Mouse (Mus musculus): Measurements from ENCODE around the gene Vgf. TPM values are rescaled to one million over a fixed set of nuclear protein-coding genes. Genes with fewer than 3 reads are reported as not detected.

Vgf gene
- polyA plus RNA-seq, 1 experiment, result not detected

DNA sequence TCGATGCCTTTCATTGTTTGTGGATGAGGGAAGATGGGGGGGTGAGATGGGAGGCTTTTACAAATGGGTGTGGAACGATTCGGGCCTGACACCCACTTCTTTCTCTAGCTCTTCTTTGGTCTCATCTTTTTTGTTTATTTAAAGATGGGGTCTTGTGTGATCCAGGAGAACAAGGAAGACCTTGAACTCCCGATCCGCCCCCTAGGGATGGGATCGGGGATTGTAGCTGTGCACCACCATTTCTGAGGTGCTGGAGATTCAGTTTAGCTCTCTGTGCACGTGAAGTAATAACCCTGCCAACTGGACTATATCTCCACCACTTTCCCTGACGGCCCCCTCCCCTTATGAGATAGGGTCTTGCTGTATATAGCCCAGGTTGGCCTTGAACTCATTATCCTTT is 39.7 kb downstream of the Vgf start:
- Histone ChIP-seq H3K36me3 (ENCODE audit: control insufficient read depth, insufficient read depth, low read length) (no peaks in the 10 kb centered on the region), H3K27ac (ENCODE audit: insufficient read depth, low read length) (no peak overlapping the region), H3K4me1 (ENCODE audit: control insufficient read depth, insufficient read depth, insufficient read length) (no peaks in the 10 kb centered on the region), H3K27me3 (ENCODE audit: control insufficient read depth, insufficient read depth, low read length) (no peaks in the 10 kb centered on the region), H3K4me3 (ENCODE audit: extremely low read depth, insufficient read depth, insufficient read length) (no peak overlapping the region)
- TF ChIP-seq CTCF (IDR thresholded peaks at IDR 0.05; ENCODE audit: extremely low read depth, insufficient read depth, insufficient read length, insufficient replicate concordance) (no peak), POLR2A (IDR thresholded peaks at IDR 0.05; ENCODE audit: low read depth, low read length) (no peak)
- no peak for DNase-seq (ENCODE audit: low read depth in 1 of 2, low spot score in 2 of 2)
- 77% methylated on average over 8 of the region's 8 CpGs for WGBS

DNA sequence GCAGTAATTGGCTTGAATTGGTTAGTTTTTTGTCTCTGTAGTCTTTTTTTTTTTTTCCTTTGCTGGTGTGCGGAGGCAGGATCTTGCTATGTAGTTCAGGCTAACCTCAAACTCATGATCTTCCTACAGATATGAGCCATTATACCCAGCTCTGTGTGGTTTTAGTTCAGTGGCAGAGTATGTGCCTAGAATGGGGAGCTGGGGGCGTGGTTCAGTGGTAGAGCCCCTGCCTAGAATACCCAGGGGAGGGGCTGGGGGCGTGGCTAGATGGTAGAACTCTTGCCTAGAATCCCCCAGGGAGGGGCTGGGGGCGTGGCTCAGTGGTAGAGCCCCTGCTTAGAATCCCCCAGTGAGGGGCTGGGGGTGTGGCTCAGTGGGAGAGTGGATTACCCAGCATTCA is 42.5 kb downstream of the Vgf start:
- no peak for TF ChIP-seq CTCF (IDR thresholded peaks at IDR 0.05; ENCODE audit: extremely low read depth, insufficient read depth, insufficient read length, insufficient replicate concordance)
- TF ChIP-seq POLR2A (IDR thresholded peaks at IDR 0.05; ENCODE audit: low read depth, low read length), result no peak
- no peaks in the 10 kb centered on the region; the same call in 1 of the 2 replicates for H3K4me1 ChIP-seq (ENCODE audit: control insufficient read depth, insufficient read depth, insufficient read length)
- no peak for DNase-seq (ENCODE audit: low read depth in 1 of 2, low spot score in 2 of 2)

DNA sequence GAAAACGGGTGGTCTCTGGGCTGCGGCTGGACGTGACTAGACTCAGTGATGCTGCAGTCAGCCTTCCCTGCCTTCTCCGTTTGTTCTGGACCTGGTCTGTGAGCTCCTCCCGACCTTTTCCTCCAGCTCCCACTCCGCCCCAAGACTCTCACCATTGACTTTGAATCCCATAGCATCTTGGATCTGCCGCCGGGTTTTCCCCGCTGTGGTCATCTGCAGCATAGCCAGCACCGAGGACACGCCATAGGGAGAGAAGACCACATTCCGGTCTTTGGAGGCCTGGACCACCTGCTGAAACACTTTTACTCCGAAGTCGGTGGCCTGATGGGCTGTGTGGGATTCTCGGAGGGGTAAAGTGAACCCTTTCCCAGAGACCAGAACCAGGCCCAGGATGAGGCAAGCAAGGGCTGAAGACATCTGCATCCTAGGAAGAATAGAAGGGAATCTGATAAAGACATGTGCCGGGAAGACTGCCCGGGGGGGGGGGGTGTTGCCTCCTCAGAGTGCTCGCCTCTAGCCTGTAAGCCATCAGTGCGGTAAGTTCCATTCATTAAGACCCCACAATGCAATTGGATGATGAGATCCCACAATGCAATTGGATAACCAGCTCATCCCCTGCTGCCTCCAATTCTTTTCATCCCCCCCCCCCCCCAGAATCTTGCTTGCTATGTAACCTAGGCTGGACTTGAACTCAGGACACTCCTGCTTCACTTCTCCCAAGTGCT is 44.9 kb downstream of the Vgf start:
- no peak overlapping the region for H3K4me3 ChIP-seq (ENCODE audit: extremely low read depth, insufficient read depth, insufficient read length)
- peaks cover 1% of the 10 kb centered on the region; the same call in 1 of the 2 replicates for H3K4me1 ChIP-seq (ENCODE audit: control insufficient read depth, insufficient read depth, insufficient read length)
- H3K27ac ChIP-seq (ENCODE audit: insufficient read depth, low read length), result no peak overlapping the region
- no peaks in the 10 kb centered on the region for H3K27me3 ChIP-seq (ENCODE audit: control insufficient read depth, insufficient read depth, low read length)
- 88% methylated on average over 19 of the region's 19 CpGs for WGBS
- no peak for TF ChIP-seq CTCF (IDR thresholded peaks at IDR 0.05; ENCODE audit: extremely low read depth, insufficient read depth, insufficient read length, insufficient replicate concordance)
- TF ChIP-seq POLR2A (IDR thresholded peaks at IDR 0.05; ENCODE audit: low read depth, low read length), result no peak
- no peak for DNase-seq (ENCODE audit: low read depth in 1 of 2, low spot score in 2 of 2)
- H3K36me3 ChIP-seq (ENCODE audit: control insufficient read depth, insufficient read depth, low read length), result no peaks in the 10 kb centered on the region

More for the DNA sequence above, 42.5 kb downstream of the Vgf start:
- Histone ChIP-seq H3K36me3 (ENCODE audit: control insufficient read depth, insufficient read depth, low read length) (no peaks in the 10 kb centered on the region), H3K4me3 (ENCODE audit: extremely low read depth, insufficient read depth, insufficient read length) (no peak overlapping the region), H3K27me3 (ENCODE audit: control insufficient read depth, insufficient read depth, low read length) (no peaks in the 10 kb centered on the region), H3K27ac (ENCODE audit: insufficient read depth, low read length) (no peak overlapping the region)
- WGBS, result 60% methylated on average over 4 of the region's 4 CpGs

DNA sequence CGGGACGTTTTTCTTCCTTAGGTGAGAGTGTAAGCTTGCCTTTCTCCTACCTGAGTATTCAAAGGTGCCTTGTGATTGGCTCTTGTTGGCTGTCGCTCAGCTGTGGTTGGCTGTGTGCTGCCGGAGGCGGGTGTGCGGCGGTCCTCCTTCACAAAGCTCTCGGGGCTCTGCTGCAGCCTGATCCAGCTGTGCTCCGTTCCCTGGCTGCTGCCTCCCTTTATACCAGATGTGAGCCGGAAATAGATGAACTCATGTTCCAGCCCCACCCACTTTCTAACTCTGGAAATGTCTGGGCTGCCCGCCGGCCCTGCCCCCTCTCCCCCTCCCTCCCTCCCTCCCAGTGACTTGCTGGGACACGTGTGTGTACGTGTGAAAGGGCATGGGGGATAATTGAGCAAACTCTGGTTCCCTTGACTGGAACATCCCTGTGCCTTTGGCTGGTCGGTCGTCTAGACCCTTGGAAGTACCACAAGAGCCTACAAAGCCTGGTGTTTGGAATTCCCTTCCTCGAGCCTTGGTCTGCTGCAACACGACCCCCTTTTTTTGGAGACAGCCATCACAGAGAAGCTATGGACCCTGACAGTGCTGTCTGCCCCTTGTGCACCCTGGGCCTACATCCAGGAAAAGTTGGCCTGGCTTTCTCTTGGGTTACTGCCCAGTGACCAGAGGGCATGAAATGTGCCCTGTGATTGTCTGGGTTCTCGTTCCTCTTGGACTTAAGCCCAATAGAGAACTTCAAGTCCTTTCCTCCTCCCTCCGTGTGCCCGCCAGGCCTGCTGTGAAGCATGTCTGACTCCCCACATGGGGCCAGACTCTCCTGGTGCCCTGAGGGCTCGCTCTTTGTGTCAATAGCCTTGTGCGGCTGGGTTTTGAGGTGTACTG is 46.1 kb downstream of the Vgf start, which contains the start of gene Serpine1:
Serpine1 (minus strand) TSS at position 190 of the 882 bp plus-strand sequence.
- DNase-seq (ENCODE audit: low read depth in 1 of 2, low spot score in 2 of 2), result peak in 1 of 2 experiments; percentile 26
- Histone ChIP-seq H3K4me3 (ENCODE audit: extremely low read depth, insufficient read depth, insufficient read length) (no peak within 1 kb of the TSS), H3K36me3 (ENCODE audit: control insufficient read depth, insufficient read depth, low read length) (no peaks in the 10 kb centered on the region), H3K27ac (ENCODE audit: insufficient read depth, low read length) (peak within 1 kb of the TSS; percentile 22), H3K4me1 (ENCODE audit: control insufficient read depth, insufficient read depth, insufficient read length) (peaks cover 4% of the 10 kb centered on the region; the same call in 1 of the 2 replicates), H3K27me3 (ENCODE audit: control insufficient read depth, insufficient read depth, low read length) (no peaks in the 10 kb centered on the region)
- WGBS, result 22% methylated on average over 23 of the region's 23 CpGs
- TF ChIP-seq POLR2A (IDR thresholded peaks at IDR 0.05; ENCODE audit: low read depth, low read length) (no peak; the same call in 1 of the 2 replicates), CTCF (IDR thresholded peaks at IDR 0.05; ENCODE audit: extremely low read depth, insufficient read depth, insufficient read length, insufficient replicate concordance) (no peak)

DNA sequence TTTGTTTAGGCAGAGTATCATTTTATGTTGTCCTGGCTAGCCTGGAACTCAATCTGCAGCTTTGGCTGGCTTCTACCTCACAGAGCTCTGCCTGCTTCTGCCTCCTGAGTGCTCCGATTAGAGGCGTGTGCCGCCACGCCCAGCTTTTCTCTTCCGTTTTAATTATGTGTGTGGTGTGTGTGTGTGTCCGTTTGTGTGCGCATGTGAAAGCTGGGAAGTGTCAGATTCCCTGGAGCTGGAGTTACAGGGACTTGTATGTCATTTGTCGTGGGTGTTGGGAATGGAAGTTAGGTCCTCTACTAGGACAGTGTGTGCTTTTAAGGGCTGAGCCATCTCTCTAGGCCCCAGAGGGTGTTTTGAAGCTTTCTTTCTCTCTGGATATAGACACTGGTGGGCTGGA is 46.9 kb downstream of the Vgf start:
- 94% methylated on average over 8 of the region's 8 CpGs for WGBS
- no peak for DNase-seq (ENCODE audit: low read depth in 1 of 2, low spot score in 2 of 2)
- no peaks in the 10 kb centered on the region for H3K27me3 ChIP-seq (ENCODE audit: control insufficient read depth, insufficient read depth, low read length)
- TF ChIP-seq POLR2A (IDR thresholded peaks at IDR 0.05; ENCODE audit: low read depth, low read length), result no peak
- TF ChIP-seq CTCF (IDR thresholded peaks at IDR 0.05; ENCODE audit: extremely low read depth, insufficient read depth, insufficient read length, insufficient replicate concordance), result no peak
- peaks cover 4% of the 10 kb centered on the region; the same call in 1 of the 2 replicates for H3K4me1 ChIP-seq (ENCODE audit: control insufficient read depth, insufficient read depth, insufficient read length)
- H3K36me3 ChIP-seq (ENCODE audit: control insufficient read depth, insufficient read depth, low read length), result no peaks in the 10 kb centered on the region
- H3K4me3 ChIP-seq (ENCODE audit: extremely low read depth, insufficient read depth, insufficient read length), result no peak overlapping the region
- no peak overlapping the region for H3K27ac ChIP-seq (ENCODE audit: insufficient read depth, low read length)

DNA sequence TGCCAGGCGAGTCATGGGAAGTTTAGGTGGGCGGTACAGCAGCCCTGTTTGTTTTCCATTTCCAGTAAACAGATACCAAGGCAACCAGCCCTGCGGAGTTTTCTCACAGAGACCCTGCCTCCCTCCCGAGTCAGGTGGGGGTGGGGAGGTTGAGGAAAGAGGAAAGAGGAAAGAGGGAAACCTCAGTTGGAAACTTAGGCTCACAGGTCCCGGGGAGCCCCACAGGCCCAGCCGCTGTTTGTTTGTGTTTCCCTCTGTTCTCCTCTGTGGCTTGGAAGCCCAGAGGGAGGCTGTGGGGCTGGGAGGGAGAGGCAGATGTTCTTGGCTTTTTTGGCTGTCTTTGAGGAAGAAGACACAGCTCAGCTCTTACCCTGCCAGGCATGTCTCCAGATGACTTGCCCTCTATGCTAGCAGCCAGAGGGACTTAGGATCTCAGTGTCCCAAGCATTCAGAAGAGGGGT is 48.0 kb downstream of the Vgf start:
- TF ChIP-seq POLR2A (IDR thresholded peaks at IDR 0.05; ENCODE audit: low read depth, low read length) (no peak), CTCF (IDR thresholded peaks at IDR 0.05; ENCODE audit: extremely low read depth, insufficient read depth, insufficient read length, insufficient replicate concordance) (no peak)
- Histone ChIP-seq H3K36me3 (ENCODE audit: control insufficient read depth, insufficient read depth, low read length) (no peaks in the 10 kb centered on the region), H3K4me1 (ENCODE audit: control insufficient read depth, insufficient read depth, insufficient read length) (peaks cover 4% of the 10 kb centered on the region; the same call in 1 of the 2 replicates), H3K27ac (ENCODE audit: insufficient read depth, low read length) (no peak overlapping the region), H3K27me3 (ENCODE audit: control insufficient read depth, insufficient read depth, low read length) (no peaks in the 10 kb centered on the region), H3K4me3 (ENCODE audit: extremely low read depth, insufficient read depth, insufficient read length) (no peak overlapping the region)
- WGBS, result 77% methylated on average over 6 of the region's 6 CpGs
- no peak for DNase-seq (ENCODE audit: low read depth in 1 of 2, low spot score in 2 of 2)

Data from spleen, adult 2 months (tissue).